Mouse (Mus musculus) midbrain, embryonic 11.5 days (tissue): ENCODE results near the gene Gm9999. TPM values are rescaled to one million over a fixed set of nuclear protein-coding genes. Genes with fewer than 3 reads are reported as not detected.

Experiments
- ATAC-seq: fragments of 200-750 bp; cut with Nextera tagmentation; 2 replicates; pipeline ENCODE4 v1.8.0; 2017; ENCODE audit warnings: moderate TSS enrichment, moderate library complexity; ENCODE audit not compliant: low FRiP score
- DNase-seq: peaks from one replicate; pipeline ENCODE4 v3.0.0; 2015; ENCODE audit warnings: low spot score; ENCODE audit errors: missing footprints
- H3K27ac ChIP-seq: fragments of 300-500 bp; sonication (generic); 2 replicates; pipeline ENCODE4 v1.5.1; 2014; ENCODE audit warnings: low read depth, low read length
- H3K27me3 ChIP-seq: fragments of 300-500 bp; sonication (generic); 2 replicates; pipeline ENCODE4 v1.6.1; 2014; ENCODE audit warnings: mild to moderate bottlenecking, low read length, moderate library complexity, mixed read lengths; ENCODE audit not compliant: control insufficient read depth, insufficient read depth
- H3K36me3 ChIP-seq: fragments of 300-500 bp; sonication (generic); 2 replicates; pipeline ENCODE4 v1.6.1; 2014; ENCODE audit warnings: mild to moderate bottlenecking, low read length, moderate library complexity, mixed read lengths; ENCODE audit not compliant: control insufficient read depth, insufficient read depth
- H3K4me1 ChIP-seq: fragments of 300-500 bp; sonication (generic); 2 replicates; pipeline ENCODE4 v1.6.1; 2014; ENCODE audit warnings: low read length; ENCODE audit not compliant: control insufficient read depth, insufficient read depth
- H3K4me2 ChIP-seq: fragments of 300-500 bp; sonication (generic); 2 replicates; pipeline ENCODE4 v1.6.1; 2014; ENCODE audit warnings: mild to moderate bottlenecking, moderate library complexity
- H3K4me3 ChIP-seq: fragments of 300-500 bp; sonication (generic); 2 replicates; pipeline ENCODE4 v1.5.1; 2014; ENCODE audit warnings: low read depth, low read length
- H3K9ac ChIP-seq: fragments of 300-500 bp; sonication (generic); 2 replicates; pipeline ENCODE4 v1.6.1; 2014; ENCODE audit warnings: low read length
- H3K9me3 ChIP-seq: fragments of 300-500 bp; sonication (generic); 2 replicates; pipeline ENCODE4 v1.6.1; 2016; ENCODE audit warnings: low read length; ENCODE audit not compliant: control insufficient read depth
- WGBS: fragments of 180-500 bp; shearing (Covaris S2); extraction: QIAGEN DNeasy Blood & Tissue Kit; methylation state at CpG from one replicate; pipeline ENCODE4 v1.1.7; 2014; 5-methylcytosine and 5-hydroxymethylcytosine counted together
- polyA plus RNA-seq: library from polyadenylated mRNA; unstranded; fragments of >200 nt; fragmentation: Nextera tagmentation; extraction: Ambion mirVana; gene quantifications from 2 replicates; pipeline ENCODE4 v1.2.1, GENCODE M21; 2014

The Gm9999 gene
- polyA plus RNA-seq, 1 experiment from 2014 or later: not detected

DNA sequence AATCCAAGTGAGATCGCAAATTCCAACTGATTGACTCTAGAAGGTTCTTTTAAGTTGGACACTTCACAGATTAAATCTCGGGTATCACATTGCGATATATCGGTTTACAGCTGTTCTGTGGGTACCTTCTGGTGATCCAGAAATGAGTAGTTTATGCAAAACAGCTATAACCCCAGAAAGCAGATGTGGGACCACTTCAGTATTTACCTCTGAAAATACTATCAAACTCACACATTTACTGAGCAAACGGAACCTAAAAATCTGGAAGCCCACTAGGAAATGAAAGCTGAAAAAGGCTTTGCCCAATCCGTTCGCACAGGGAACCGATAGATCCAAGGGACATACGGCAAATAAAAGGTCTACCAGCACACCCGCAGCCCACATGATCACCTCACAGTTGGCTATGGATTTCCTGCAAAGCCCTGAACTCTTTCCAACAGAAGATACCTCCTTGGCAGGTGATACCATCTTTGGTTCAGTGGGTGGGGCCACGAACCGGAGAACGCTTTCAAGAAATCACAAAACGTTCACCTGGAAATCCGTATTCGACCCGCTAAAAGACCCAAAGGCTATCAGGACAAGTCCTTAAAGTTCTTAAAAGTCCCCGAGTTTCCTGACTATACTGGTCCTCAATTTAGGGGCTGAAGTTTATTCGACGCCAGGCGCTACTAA, 23.9 kb downstream of the Gm9999 start:
- DNase-seq (no peak), ATAC-seq (no peak)
- H3K4me1 ChIP-seq: peaks cover 19% of the 10 kb centered on the region
- WGBS: 25% methylated on average over 21 of the region's 21 CpGs
- no peak overlapping the region for H3K27ac ChIP-seq
- H3K36me3 ChIP-seq: no peaks in the 10 kb centered on the region
- peak overlapping the region; percentile 58 for H3K4me3 ChIP-seq
- H3K9me3 ChIP-seq: no peaks in the 10 kb centered on the region
- peak overlapping the region; percentile 64 for H3K9ac ChIP-seq
- H3K4me2 ChIP-seq: peak overlapping the region; percentile 86
- no peaks in the 10 kb centered on the region for H3K27me3 ChIP-seq

DNA sequence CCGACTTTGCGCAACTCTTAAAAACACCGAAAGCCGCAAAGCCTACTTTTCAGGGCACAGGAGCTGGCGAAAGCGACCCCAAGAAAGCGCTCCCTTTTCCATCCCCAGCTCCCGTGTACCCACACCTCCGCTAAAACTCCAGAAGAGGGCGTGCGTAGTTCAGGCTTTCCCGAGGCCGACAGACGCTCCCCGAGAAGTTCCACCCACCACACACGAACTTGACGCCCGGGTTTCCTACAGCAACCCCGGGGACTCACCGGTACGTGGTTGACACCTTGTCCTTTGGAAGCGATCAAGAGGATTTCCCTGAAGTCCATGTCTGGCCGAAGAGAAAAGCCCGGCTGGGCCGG, 24.4 kb downstream of the Gm9999 start:
- DNase-seq (no peak), ATAC-seq (peak; percentile 71)
- Histone ChIP-seq H3K36me3 (no peaks in the 10 kb centered on the region), H3K27ac (peak overlapping the region; percentile 37), H3K27me3 (no peaks in the 10 kb centered on the region), H3K4me3 (peak overlapping the region; percentile 58), H3K4me2 (peak overlapping the region; percentile 86), H3K4me1 (peaks cover 19% of the 10 kb centered on the region), H3K9ac (peak overlapping the region; percentile 64), H3K9me3 (no peaks in the 10 kb centered on the region)
- WGBS: 0% methylated on average over 25 of the region's 25 CpGs

- Histone ChIP-seq H3K4me3 (peak within 1 kb of the TSS; percentile 58), H3K9ac (peak within 1 kb of the TSS; percentile 64), H3K27me3 (no peaks in the 10 kb centered on the region), H3K36me3 (no peaks in the 10 kb centered on the region), H3K27ac (peak within 1 kb of the TSS; percentile 37), H3K4me1 (peaks cover 14% of the 10 kb centered on the region), H3K4me2 (peak within 1 kb of the TSS; percentile 86), H3K9me3 (no peaks in the 10 kb centered on the region)
- 2% methylated on average over 57 of the region's 57 CpGs for WGBS
- peak; percentile 94 for ATAC-seq
- DNase-seq: peak; percentile 99
Observed at GRCm38 (mm10) chr7:47008168-47008993, 25.0 kb downstream of the Gm9999 start, which contains the start of gene Spty2d1. Gene Spty2d1 (minus strand): TSS chr7:47008411.

DNA sequence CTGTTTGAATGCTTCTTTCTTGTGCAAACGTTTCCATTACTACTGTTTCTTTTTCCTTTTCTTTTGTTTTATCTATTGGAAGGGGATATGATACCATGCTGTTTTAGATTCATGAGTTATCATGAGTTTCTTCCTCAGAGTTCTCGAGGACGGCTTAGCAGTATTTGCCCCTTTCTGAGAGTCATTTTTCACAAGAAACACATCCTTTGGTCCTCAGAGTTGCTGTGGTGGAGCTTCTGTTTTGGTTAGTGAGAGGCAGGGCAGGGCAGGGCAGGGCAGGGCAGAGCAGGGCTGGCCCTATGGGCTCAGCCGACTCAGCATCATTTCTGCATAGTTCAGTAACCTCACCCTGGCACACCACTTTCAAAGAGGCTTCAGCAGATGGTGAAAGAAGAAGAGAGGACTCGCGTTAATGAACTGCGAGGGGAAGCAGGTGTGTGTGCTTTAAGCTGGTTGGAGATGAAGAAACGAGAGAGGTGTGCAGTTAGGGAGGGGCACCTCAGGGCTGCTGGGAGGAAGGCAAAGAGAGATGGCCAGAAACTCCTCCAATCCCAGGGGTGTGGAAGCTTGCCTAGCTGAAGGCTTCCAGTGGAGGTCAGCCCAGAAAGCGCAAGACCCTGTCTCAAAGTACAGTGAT, 29.9 kb downstream of the Gm9999 start:
- 56% methylated on average over 9 of the region's 9 CpGs for WGBS
- H3K4me3 ChIP-seq: no peak overlapping the region

DNA sequence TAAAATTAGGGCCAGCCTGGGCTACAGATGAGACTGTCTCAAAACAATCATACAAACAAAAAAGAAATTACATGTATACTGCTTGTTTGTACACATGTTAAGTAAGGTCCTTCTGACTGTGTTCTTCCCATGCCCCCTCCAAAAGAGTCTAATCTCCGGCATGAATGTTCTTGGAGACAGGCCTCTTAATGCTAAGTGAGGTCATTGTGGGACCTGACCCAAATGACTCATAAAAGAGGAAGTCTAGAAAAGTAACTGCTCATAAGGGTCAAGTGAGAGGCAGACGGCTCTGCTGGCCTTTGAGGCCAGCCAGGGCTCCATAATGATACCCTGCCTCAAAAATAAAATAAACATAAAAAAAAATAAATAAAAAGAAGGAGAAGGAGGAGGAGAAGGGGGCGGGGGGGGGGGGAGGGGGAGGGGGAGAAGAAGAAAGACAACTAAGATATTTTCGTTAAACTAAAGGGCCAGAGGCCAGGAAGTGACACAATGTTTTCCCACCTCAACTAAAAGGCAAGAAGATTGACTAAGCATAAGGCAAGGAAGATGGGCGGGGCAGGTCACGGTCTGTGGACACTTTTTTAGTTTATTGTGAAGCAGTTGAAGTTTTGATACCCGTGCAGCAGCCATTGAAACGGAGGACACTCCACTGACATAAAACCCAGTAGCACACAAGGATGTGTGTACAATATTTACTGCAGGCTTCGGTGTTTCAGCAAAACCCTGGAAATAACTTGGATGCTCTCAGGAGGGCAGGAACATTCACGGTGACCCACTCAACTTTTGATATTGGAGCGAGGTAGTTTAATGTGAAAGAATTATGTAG, 31.4 kb downstream of the Gm9999 start:
- H3K9ac ChIP-seq: no peak overlapping the region
- H3K27me3 ChIP-seq: no peaks in the 10 kb centered on the region
- H3K4me3 ChIP-seq: no peak overlapping the region
- DNase-seq (no peak), ATAC-seq (no peak)
- 49% methylated on average over 10 of the region's 11 CpGs for WGBS
- H3K27ac ChIP-seq: no peak overlapping the region
- 0 out of 2 replicates have a peak, but pooled peaks cover 6% of the 10 kb centered on the region for H3K4me1 ChIP-seq
- H3K36me3 ChIP-seq: no peaks in the 10 kb centered on the region
- H3K4me2 ChIP-seq: no peak overlapping the region
- no peaks in the 10 kb centered on the region for H3K9me3 ChIP-seq

More for the DNA sequence above, 29.9 kb downstream of the Gm9999 start:
- H3K9me3 ChIP-seq: no peaks in the 10 kb centered on the region
- peaks cover 10% of the 10 kb centered on the region for H3K4me1 ChIP-seq
- DNase-seq (no peak), ATAC-seq (no peak)
- no peaks in the 10 kb centered on the region for H3K36me3 ChIP-seq
- H3K27ac ChIP-seq: no peak overlapping the region
- H3K4me2 ChIP-seq: no peak overlapping the region
- no peaks in the 10 kb centered on the region for H3K27me3 ChIP-seq
- no peak overlapping the region for H3K9ac ChIP-seq

DNA sequence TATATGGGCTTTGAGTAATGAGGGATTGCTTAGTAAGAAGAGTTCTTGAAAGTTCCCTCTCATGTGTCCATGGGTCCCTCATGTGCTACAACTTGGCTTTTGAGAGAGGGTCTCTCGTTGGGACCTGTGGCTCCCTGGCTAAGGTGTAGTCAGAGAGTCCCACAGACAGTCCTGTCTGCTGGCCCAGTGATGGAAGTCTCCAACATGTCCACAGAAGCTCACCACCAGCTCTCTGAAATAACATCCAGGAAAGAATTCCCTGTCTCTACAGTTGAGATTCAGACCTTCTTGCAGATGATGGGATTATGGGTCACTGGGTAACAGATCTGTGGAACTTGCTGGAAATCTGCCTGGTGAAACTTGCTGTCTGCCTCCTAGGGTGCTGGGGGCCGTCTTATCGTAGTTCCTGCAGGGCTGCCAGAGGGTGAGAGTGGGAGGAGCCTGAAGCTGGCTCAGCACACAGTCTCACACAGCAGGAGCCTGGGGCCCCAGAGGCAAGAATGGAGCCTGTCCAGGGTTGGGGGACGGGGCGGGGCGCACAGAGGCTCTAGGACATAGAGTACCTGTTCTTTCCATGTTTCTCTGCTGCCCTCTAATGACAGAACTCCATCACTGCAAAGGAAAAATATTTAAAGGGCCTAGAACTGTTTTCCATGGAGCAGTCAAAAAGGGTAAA, 32.1 kb downstream of the Gm9999 start:
- 0 out of 2 replicates have a peak overlapping the region, but pooled peaks have one; percentile 28 for H3K9ac ChIP-seq

GRCm38 (mm10) chr7:47016602-47017001, 33.2 kb downstream of the Gm9999 start:
- ATAC-seq (no peak), DNase-seq (no peak)
- 0 out of 2 replicates have a peak, but pooled peaks cover 6% of the 10 kb centered on the region for H3K4me1 ChIP-seq
- H3K27ac ChIP-seq: no peak overlapping the region
- 84% methylated on average over 3 of the region's 3 CpGs for WGBS
- no peaks in the 10 kb centered on the region for H3K27me3 ChIP-seq
- no peaks in the 10 kb centered on the region for H3K36me3 ChIP-seq
- H3K9me3 ChIP-seq: no peaks in the 10 kb centered on the region
- H3K4me2 ChIP-seq: no peak overlapping the region
- H3K4me3 ChIP-seq: no peak overlapping the region
- H3K9ac ChIP-seq: no peak overlapping the region

More for the DNA sequence above, 32.1 kb downstream of the Gm9999 start:
- Histone ChIP-seq H3K4me2 (peak overlapping the region; percentile 34; the same call in 1 of the 2 replicates), H3K27ac (no peak overlapping the region), H3K9me3 (no peaks in the 10 kb centered on the region), H3K4me1 (0 out of 2 replicates have a peak, but pooled peaks cover 6% of the 10 kb centered on the region), H3K4me3 (no peak overlapping the region), H3K36me3 (no peaks in the 10 kb centered on the region), H3K27me3 (no peaks in the 10 kb centered on the region)
- peak; percentile 96 for DNase-seq
- ATAC-seq: peak; percentile 96
- 11% methylated on average over 6 of the region's 6 CpGs for WGBS

DNA sequence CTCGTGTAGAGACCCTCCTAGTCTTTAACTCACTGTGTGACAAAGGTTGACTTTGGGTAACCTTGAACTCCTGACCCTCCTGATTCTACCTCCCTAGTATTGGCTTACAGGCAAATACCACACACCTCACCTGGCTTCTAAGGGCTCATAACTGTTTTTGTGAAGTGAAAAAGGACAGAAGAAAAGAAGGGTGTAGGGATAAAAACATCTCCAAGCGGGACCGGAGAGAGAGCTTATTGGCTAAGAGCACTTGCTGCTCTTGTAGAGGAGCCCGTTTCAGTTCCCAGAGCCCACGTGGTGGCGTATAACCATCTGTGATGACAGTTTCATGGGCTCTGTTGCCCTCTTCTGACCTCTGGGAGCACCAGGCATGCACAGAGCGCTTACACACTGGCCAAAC, 33.8 kb downstream of the Gm9999 start:
- no peak overlapping the region for H3K4me3 ChIP-seq

More for the DNA sequence above, 33.8 kb downstream of the Gm9999 start:
- Histone ChIP-seq H3K9me3 (no peaks in the 10 kb centered on the region), H3K36me3 (no peaks in the 10 kb centered on the region), H3K4me2 (no peak overlapping the region), H3K27ac (no peak overlapping the region), H3K9ac (no peak overlapping the region), H3K4me1 (0 out of 2 replicates have a peak, but pooled peaks cover 6% of the 10 kb centered on the region), H3K27me3 (no peaks in the 10 kb centered on the region)
- no peak for DNase-seq
- WGBS: 77% methylated on average over 7 of the region's 7 CpGs
- no peak for ATAC-seq
